Mouse (Mus musculus) lung, postnatal 0 days (tissue): ENCODE data around the gene Myo5c. TPM values are rescaled to one million over a fixed set of nuclear protein-coding genes. Genes with fewer than 3 reads are reported as not detected.

ENCODE experiments used
- ATAC-seq: fragments of 200-750 bp; cut with Nextera tagmentation; 2 replicates; pipeline ENCODE4 v1.8.0; 2017; ENCODE audit warnings: moderate library complexity
- DNase-seq: peaks from one replicate; pipeline ENCODE4 v3.0.0-alpha.2; 2016; ENCODE audit warnings: low spot score
- H3K27ac ChIP-seq: fragments of 300-500 bp; sonication (generic); 2 replicates; pipeline ENCODE4 v1.5.1; 2014; ENCODE audit warnings: antibody characterized with exemption, mild to moderate bottlenecking, low read length, mixed read lengths
- H3K27me3 ChIP-seq: fragments of 300-500 bp; sonication (generic); replicated peaks from 2 replicates; pipeline ENCODE4 v1.6.1; 2014; ENCODE audit warnings: low read length, mixed read lengths; ENCODE audit not compliant: insufficient read depth
- H3K36me3 ChIP-seq: fragments of 300-500 bp; sonication (generic); 2 replicates; pipeline ENCODE4 v1.6.1; 2014; ENCODE audit warnings: low read length, mixed read lengths; ENCODE audit not compliant: insufficient read depth
- H3K4me1 ChIP-seq: fragments of 300-500 bp; sonication (generic); 2 replicates; pipeline ENCODE4 v1.6.1; 2014; ENCODE audit warnings: antibody characterized with exemption, low read depth, low read length, mixed read lengths; ENCODE audit not compliant: insufficient read depth
- H3K4me2 ChIP-seq: fragments of 300-500 bp; sonication (generic); replicated peaks from 2 replicates; pipeline ENCODE4 v1.6.1; 2014; ENCODE audit warnings: low read depth, mild to moderate bottlenecking, low read length, moderate library complexity, mixed read lengths
- H3K4me3 ChIP-seq: fragments of 300-500 bp; sonication (generic); 2 replicates; pipeline ENCODE4 v1.5.1; 2014; ENCODE audit warnings: low read depth, low read length
- H3K9ac ChIP-seq: fragments of 300-500 bp; sonication (generic); replicated peaks from 2 replicates; pipeline ENCODE4 v1.6.1; 2014; ENCODE audit warnings: low read depth, mild to moderate bottlenecking
- H3K9me3 ChIP-seq: fragments of 300-500 bp; sonication (generic); 2 replicates; pipeline ENCODE4 v1.6.1; 2016; ENCODE audit warnings: low read length, mixed read lengths
- CTCF ChIP-seq: IDR thresholded peaks from 2 replicates; pipeline ENCODE4 v1.5.1; 2016; ENCODE audit warnings: antibody characterized with exemption, mild to moderate bottlenecking
- EP300 ChIP-seq: IDR thresholded peaks from 2 replicates; pipeline ENCODE4 v1.6.1; 2016; ENCODE audit warnings: antibody characterized with exemption, mild to moderate bottlenecking, control low read depth
- WGBS: fragments of 180-500 bp; shearing (Covaris S2); extraction: QIAGEN DNeasy Blood & Tissue Kit; methylation state at CpG from one replicate; pipeline ENCODE4 v1.1.7; 2014; 5-methylcytosine and 5-hydroxymethylcytosine counted together
- polyA plus RNA-seq: library from polyadenylated mRNA; unstranded; fragments of >200 nt; fragmentation: Nextera tagmentation; extraction: Ambion mirVana; gene quantifications from 2 replicates; pipeline ENCODE4 v1.2.1, GENCODE M21; 2015

Gene Myo5c
- polyA plus RNA-seq, 1 experiment from 2014 or later, result 35.0 TPM

DNA sequence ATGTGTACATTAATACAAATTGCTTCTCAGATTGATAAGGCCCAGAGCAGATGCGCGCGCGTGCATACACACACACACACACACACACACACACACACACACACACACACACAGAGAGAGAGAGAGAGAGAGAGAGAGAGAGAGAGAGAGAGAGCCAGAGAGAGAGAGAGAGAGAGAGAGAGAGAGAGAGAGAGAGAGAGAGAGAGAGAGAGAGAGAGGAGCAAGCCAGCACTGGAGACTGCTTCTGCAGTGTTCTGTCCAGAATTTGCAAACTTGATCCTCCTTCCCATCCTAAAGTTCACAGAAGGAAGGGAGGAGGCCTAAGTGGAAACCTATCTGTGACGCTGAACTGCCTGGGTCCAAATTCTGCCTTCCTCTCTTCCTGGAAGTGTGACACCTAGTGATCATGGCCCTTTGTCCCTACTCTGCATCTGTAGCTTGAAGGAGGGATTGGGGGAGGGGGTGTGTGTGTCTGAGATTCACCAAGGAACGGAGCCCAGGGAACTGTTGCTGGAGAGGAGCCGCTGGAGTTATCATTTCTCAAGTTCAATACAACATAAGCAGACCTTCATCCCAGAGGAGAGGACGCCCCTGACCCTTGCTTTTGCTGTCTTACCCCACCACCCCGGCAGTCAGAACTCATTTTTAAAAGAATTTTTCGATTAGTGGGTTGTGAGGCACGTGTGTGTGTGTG is 81.5 kb downstream of the Myo5c start:
- H3K9ac ChIP-seq, result no peak overlapping the region
- H3K4me2 ChIP-seq, result peak overlapping the region; percentile 87
- no peaks in the 10 kb centered on the region for H3K4me1 ChIP-seq
- TF ChIP-seq EP300 (no peak), CTCF (no peak)
- H3K9me3 ChIP-seq, result no peaks in the 10 kb centered on the region
- 28% methylated on average over 11 of the region's 11 CpGs for WGBS
- H3K27me3 ChIP-seq, result no peaks in the 10 kb centered on the region
- no peaks in the 10 kb centered on the region for H3K36me3 ChIP-seq
- DNase-seq, result no peak
- no peak for ATAC-seq
- peak overlapping the region; percentile 59 for H3K4me3 ChIP-seq
- no peak overlapping the region for H3K27ac ChIP-seq

DNA sequence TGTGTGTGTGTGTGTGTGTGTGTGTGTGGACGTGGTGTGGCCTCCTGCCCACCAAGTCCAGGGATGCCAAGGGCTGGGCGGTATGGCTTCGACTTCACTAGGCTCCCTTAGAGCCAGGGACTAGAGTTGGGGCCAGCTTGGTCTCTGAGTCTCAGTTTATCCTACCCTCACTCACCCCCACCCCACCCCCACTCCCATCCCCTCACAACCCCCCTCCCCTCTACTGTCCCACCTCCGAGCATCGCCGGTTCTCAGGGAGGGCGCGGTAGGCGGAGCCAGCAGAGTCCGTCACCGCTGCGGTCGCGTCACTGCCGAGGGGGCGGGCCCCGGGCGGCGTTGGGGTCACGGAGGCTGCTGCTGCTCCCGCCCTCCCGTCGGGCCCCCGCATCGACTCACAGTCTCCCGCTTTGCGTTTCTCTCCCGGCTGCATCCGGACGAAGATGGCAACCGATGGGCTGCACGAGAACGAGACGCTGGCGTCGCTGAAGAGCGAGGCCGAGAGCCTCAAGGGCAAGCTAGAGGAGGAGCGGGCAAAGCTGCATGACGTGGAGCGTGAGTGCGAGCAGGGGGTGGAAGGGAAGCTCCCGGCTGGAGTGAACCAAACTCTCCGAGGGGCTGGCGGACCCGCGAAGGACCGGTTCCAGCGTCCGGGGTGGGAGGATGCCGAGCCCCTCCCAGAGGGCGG is 82.2 kb downstream of the Myo5c start:
- Histone ChIP-seq H3K9me3 (no peaks in the 10 kb centered on the region), H3K4me3 (peak overlapping the region; percentile 59), H3K27ac (0 out of 2 replicates have a peak overlapping the region, but pooled peaks have one; percentile 9), H3K4me1 (no peaks in the 10 kb centered on the region), H3K9ac (peak overlapping the region; percentile 50; the same call in 1 of the 2 replicates), H3K36me3 (no peaks in the 10 kb centered on the region), H3K4me2 (peak overlapping the region; percentile 87), H3K27me3 (no peaks in the 10 kb centered on the region)
- peak; percentile 82 for ATAC-seq
- WGBS, result 6% methylated on average over 36 of the region's 52 CpGs
- peak; percentile 70 for DNase-seq
- TF ChIP-seq EP300, result no peak
- peak; percentile 20 for TF ChIP-seq CTCF

DNA sequence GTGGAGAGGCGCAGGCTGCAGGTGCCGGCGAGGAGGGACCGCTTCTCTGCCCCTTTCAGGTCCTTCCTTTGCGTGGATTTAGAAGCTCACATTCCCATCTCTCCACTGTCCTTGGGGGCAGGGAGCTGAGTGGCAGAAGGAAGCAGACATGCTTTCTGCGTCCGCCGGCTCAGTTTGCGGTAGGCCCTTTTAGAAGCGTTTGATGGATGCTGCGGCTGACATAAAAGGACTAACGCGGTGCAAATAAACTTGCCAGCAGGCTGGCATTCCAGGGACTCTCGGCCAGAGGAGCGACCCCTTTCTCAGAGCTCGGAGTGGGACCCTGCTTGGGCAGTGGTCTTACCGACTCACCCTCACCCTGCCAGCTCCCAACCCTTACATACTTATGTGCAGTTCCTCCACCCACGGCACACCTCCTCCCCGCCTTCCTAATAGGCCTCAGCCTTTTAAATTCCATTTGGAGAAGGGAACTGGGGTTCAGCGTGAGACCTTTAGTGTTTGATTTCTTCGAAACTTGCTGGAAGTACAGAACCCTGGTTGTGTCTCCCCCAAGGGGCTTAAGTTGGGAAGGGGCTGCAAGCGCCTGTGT is 82.8 kb downstream of the Myo5c start:
- Histone ChIP-seq H3K9ac (peak overlapping the region; percentile 50; the same call in 1 of the 2 replicates), H3K27ac (no peak overlapping the region), H3K27me3 (no peaks in the 10 kb centered on the region), H3K4me1 (no peaks in the 10 kb centered on the region), H3K4me3 (peak overlapping the region; percentile 59), H3K9me3 (no peaks in the 10 kb centered on the region), H3K36me3 (no peaks in the 10 kb centered on the region), H3K4me2 (peak overlapping the region; percentile 87)
- DNase-seq (no peak), ATAC-seq (no peak)
- 8% methylated on average over 21 of the region's 22 CpGs for WGBS
- no peak for TF ChIP-seq CTCF
- no peak for TF ChIP-seq EP300

DNA sequence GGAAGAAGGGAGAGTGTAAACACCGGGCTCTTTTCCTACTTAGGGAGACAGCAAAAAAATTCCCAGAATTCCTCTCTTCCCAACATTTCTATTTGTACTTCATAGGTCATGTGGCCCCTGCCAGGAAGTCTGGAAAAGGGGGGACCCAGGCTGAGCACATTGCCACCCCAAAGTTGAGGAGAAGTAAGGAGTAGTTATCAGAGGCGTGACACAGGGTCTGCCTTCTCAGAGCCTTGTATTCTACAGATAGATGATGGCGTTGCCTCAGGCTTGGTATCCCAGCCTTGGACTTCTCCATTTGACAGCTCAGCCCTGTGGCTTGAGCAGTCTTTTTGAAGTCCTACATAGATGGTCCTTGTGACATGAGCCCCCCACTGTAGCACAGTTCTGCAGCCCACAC is 83.4 kb downstream of the Myo5c start:
- Histone ChIP-seq H3K27me3 (no peaks in the 10 kb centered on the region), H3K4me3 (no peak overlapping the region), H3K27ac (no peak overlapping the region), H3K4me2 (no peak overlapping the region), H3K9ac (no peak overlapping the region), H3K36me3 (no peaks in the 10 kb centered on the region), H3K9me3 (no peaks in the 10 kb centered on the region), H3K4me1 (no peaks in the 10 kb centered on the region)
- WGBS, result 69% methylated on average over 3 of the region's 3 CpGs
- ATAC-seq (no peak), DNase-seq (no peak)
- no peak for TF ChIP-seq EP300
- TF ChIP-seq CTCF, result no peak

DNA sequence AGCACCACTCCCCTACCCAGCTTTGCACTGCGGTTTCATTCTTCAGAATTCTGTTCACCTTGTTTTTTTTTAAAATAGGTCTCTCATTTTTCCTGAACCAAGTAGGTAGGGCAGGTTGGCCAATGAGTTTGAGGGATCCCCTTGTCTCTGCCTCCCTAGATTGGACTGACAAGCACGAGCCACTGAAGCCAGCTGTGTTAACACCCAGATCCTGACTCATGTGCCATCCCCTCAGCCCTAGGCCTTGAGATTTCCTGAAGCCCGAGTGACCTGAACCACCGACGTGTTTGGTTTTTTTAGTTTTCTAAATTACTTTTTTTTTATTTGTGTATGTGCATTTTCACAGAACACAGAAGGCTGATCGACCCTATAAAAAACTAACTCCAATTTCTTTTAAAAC is 85.0 kb downstream of the Myo5c start:
- DNase-seq, result no peak
- Histone ChIP-seq H3K9ac (no peak overlapping the region), H3K4me1 (no peaks in the 10 kb centered on the region), H3K4me3 (no peak overlapping the region), H3K4me2 (no peak overlapping the region), H3K36me3 (no peaks in the 10 kb centered on the region), H3K9me3 (no peaks in the 10 kb centered on the region), H3K27ac (no peak overlapping the region), H3K27me3 (no peaks in the 10 kb centered on the region)
- TF ChIP-seq EP300, result no peak
- TF ChIP-seq CTCF, result no peak
- no peak for ATAC-seq
- 81% methylated on average over 6 of the region's 6 CpGs for WGBS

DNA sequence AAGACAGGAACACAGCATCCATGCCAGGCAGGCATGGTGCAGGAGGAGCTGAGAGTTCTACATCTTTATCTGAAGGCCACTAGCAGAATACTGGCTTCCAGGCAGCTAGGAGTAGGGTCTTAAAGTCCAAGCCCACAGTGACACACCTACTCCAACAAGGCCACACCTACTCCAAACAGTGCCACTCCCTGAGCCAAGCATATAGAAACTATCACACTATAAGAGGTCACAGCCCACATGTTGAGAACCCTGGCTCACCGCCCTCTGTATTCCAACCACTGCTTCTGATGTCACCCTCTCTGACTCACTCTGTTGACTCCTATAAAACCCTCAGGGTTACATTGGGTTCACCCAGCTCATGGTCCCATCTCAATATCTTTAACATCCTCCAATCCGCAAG is 86.4 kb downstream of the Myo5c start:
- Histone ChIP-seq H3K27ac (no peak overlapping the region), H3K36me3 (no peaks in the 10 kb centered on the region), H3K4me1 (no peaks in the 10 kb centered on the region), H3K9ac (no peak overlapping the region), H3K4me2 (no peak overlapping the region), H3K9me3 (no peaks in the 10 kb centered on the region), H3K27me3 (no peaks in the 10 kb centered on the region), H3K4me3 (no peak overlapping the region)
- ATAC-seq, result 0 out of 2 replicates have a peak, but pooled peaks have one; percentile 22
- no peak for TF ChIP-seq CTCF
- TF ChIP-seq EP300, result no peak
- 73% methylated on average over 2 of the region's 2 CpGs for WGBS
- DNase-seq, result peak; percentile 37
